In the genomic region with DNA sequence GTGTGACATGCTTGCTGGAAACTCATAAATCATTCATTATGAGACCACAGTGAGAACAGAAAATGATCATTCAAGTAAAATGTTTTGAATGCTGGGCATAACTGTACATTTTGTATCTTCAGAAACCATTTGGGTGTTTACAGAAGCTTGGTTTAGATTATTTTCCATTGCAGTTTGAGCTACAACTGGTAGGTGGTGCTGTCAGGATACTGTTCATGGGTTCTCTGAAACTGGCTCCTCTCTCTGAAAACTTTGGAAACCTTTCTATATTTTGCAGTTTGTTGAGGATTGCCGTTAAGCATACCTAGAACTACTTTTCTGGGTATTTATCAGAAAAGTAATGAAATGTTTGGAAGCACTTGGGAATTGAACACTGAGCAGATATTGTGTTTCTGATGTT, we compare ENCODE assay signal across 14 mouse cellular contexts. TPM values are rescaled to one million over a fixed set of nuclear protein-coding genes. Genes with fewer than 3 reads are reported as not detected.
DNase-seq lines count a peak whose midpoint lies in the region; ATAC-seq and TF ChIP-seq lines count a peak whose summit lies in the region.
"Had no signal": no experiment of that assay in that cellular context is flagged by ENCODE, and none has a peak within 500 bp of the region (broad histone marks: within the 10 kb centered on the region; RNA-seq: fewer than 3 reads in every experiment).

No protein-coding gene starts in this region.

- no peak for ATAC-seq in kidney, embryonic 14.5 days (ENCODE audit: low FRiP score, low TSS enrichment)
- ATAC-seq in midbrain, postnatal 0 days (ENCODE audit: low FRiP score), result no peak

- H3K36me3 ChIP-seq in kidney, adult 2 months (ENCODE audit: control insufficient read depth, insufficient read depth, low read length), result no peaks in the 10 kb centered on the region
- H3K36me3 ChIP-seq in kidney, embryonic 14.5 days (ENCODE audit: control insufficient read depth, insufficient read depth, low read length), result no peaks in the 10 kb centered on the region
- H3K36me3 ChIP-seq in midbrain, postnatal 0 days (ENCODE audit: insufficient read depth, low read length), result peaks cover 3% of the 10 kb centered on the region; the same call in 1 of the 2 replicates
- H3K36me3 ChIP-seq in midbrain, embryonic 10.5 days, result no peaks in the 10 kb centered on the region
- H3K36me3 ChIP-seq: forebrain, embryonic 10.5 days; heart, embryonic 12.5 days had no signal

- no peak overlapping the region for H3K27ac ChIP-seq in kidney, adult 2 months (ENCODE audit: insufficient read depth, low read depth, low read length)
- no peak overlapping the region for H3K27ac ChIP-seq in kidney, embryonic 14.5 days (ENCODE audit: low read depth, low read length)
- H3K27ac ChIP-seq in midbrain, postnatal 0 days (ENCODE audit: low read depth, low read length), result no peak overlapping the region
- H3K27ac ChIP-seq in midbrain, embryonic 10.5 days (replicated peaks), result no peak overlapping the region
- H3K27ac ChIP-seq: forebrain, embryonic 10.5 days had no signal

- peak; percentile 3 for DNase-seq in adrenal gland, postnatal 14 days
- DNase-seq in adrenal gland, postnatal 25 days, result no peak
- peak; percentile 17 for DNase-seq in kidney, adult 2 months
- peak; percentile 19 for DNase-seq in midbrain, postnatal 0 days (ENCODE audit: low spot score)
- no peak for DNase-seq in midbrain, embryonic 10.5 days (ENCODE audit: low spot score)
- DNase-seq in skeletal muscle tissue, adult 2 months (ENCODE audit: low read depth, low spot score), result peak; percentile 18
- no peak for DNase-seq in spleen, adult 18-20 months
- DNase-seq: cerebellum, adult 11 months; kidney, adult 11 months had no signal

- H3K4me2 ChIP-seq in kidney, embryonic 14.5 days (replicated peaks; ENCODE audit: low read depth, low read length), result no peak overlapping the region
- H3K4me2 ChIP-seq in midbrain, postnatal 0 days (ENCODE audit: low read depth, low read length, poor library complexity, severe bottlenecking), result no peak overlapping the region
- H3K4me2 ChIP-seq: heart, embryonic 12.5 days; midbrain, embryonic 11.5 days had no signal

- no peaks in the 10 kb centered on the region for H3K9me3 ChIP-seq in kidney, embryonic 14.5 days (ENCODE audit: control insufficient read depth, low read length)
- H3K9me3 ChIP-seq in midbrain, postnatal 0 days (ENCODE audit: low read length), result no peaks in the 10 kb centered on the region
- H3K9me3 ChIP-seq in midbrain, embryonic 10.5 days (replicated peaks), result no peaks in the 10 kb centered on the region
- H3K9me3 ChIP-seq: forebrain, embryonic 10.5 days; heart, embryonic 12.5 days had no signal

- H3K4me3 ChIP-seq in kidney, adult 2 months (ENCODE audit: insufficient read depth, low read depth, low read length), result no peak overlapping the region
- no peak overlapping the region for H3K4me3 ChIP-seq in kidney, embryonic 14.5 days (ENCODE audit: low read length)
- no peak overlapping the region for H3K4me3 ChIP-seq in midbrain, postnatal 0 days (ENCODE audit: low read depth, low read length)
- H3K4me3 ChIP-seq in midbrain, embryonic 10.5 days, result no peak overlapping the region
- H3K4me3 ChIP-seq: forebrain, embryonic 10.5 days; heart, embryonic 12.5 days had no signal

- no peaks in the 10 kb centered on the region for H3K27me3 ChIP-seq in kidney, adult 2 months (replicated peaks; ENCODE audit: control insufficient read depth, insufficient read depth, low read length)
- no peaks in the 10 kb centered on the region for H3K27me3 ChIP-seq in kidney, embryonic 14.5 days (ENCODE audit: control insufficient read depth, insufficient read depth, low read length)
- H3K27me3 ChIP-seq in midbrain, postnatal 0 days (ENCODE audit: insufficient read depth, low read length), result no peaks in the 10 kb centered on the region
- H3K27me3 ChIP-seq in midbrain, embryonic 10.5 days (ENCODE audit: low read depth, poor library complexity, severe bottlenecking), result no peaks in the 10 kb centered on the region
- H3K27me3 ChIP-seq: heart, embryonic 12.5 days had no signal

- no peak overlapping the region for H3K9ac ChIP-seq in kidney, embryonic 14.5 days (ENCODE audit: low read depth, low read length)
- no peak overlapping the region for H3K9ac ChIP-seq in midbrain, postnatal 0 days (replicated peaks; ENCODE audit: low read length, poor library complexity, severe bottlenecking)
- H3K9ac ChIP-seq: heart, embryonic 12.5 days had no signal

- no peaks in the 10 kb centered on the region for H3K4me1 ChIP-seq in kidney, adult 2 months (ENCODE audit: control insufficient read depth, insufficient read depth, low read length)
- H3K4me1 ChIP-seq in kidney, embryonic 14.5 days (ENCODE audit: control insufficient read depth, insufficient read depth, low read length), result no peaks in the 10 kb centered on the region
- H3K4me1 ChIP-seq in midbrain, postnatal 0 days (ENCODE audit: insufficient read depth, low read length), result no peaks in the 10 kb centered on the region
- H3K4me1 ChIP-seq in midbrain, embryonic 10.5 days, result no peaks in the 10 kb centered on the region
- H3K4me1 ChIP-seq: forebrain, embryonic 10.5 days; heart, embryonic 12.5 days had no signal

- no peak for TF ChIP-seq POLR2A in kidney, adult 2 months (IDR thresholded peaks at IDR 0.05; ENCODE audit: low read depth, low read length)

- peak; percentile 13; the same call in 1 of the 2 replicates for TF ChIP-seq CTCF in kidney, adult 2 months (conservative IDR thresholded peaks at IDR 0.05; ENCODE audit: insufficient read depth, insufficient read length, low read depth, low read length)
- peak; percentile 55 for TF ChIP-seq CTCF in midbrain, postnatal 0 days (IDR thresholded peaks at IDR 0.05)

- WGBS in kidney, adult 2 months, result 25% methylated on average over 1 of the region's 1 CpGs
- WGBS in kidney, embryonic 14.5 days, result 35% methylated on average over 1 of the region's 1 CpGs
- WGBS in midbrain, postnatal 0 days, result 63% methylated on average over 1 of the region's 1 CpGs
- WGBS in midbrain, embryonic 10.5 days, result 71% methylated on average over 1 of the region's 1 CpGs

RNA-seq across cellular contexts. Expression of gene Meox2, which starts 31.0 kb away (rescaled TPM):
- 8.6 and 13.1 TPM in 2 replicates for total RNA-seq in adrenal gland, postnatal 14 days (2021)
- total RNA-seq in adrenal gland, postnatal 25 days (2021), result 0.90 and 1.6 TPM in 2 replicates
- polyA plus RNA-seq in kidney, adult 2 months (2012; rRNA removed), result 0.88 and 1.0 TPM in 2 replicates
- 13.6 and 16.6 TPM in 2 replicates for polyA plus RNA-seq in kidney, embryonic 14.5 days (2014; fragmentation: Nextera tagmentation; extraction: Ambion mirVana)
- 0.11 and 0.28 TPM in 2 replicates for total RNA-seq in midbrain, postnatal 0 days (2014; rRNA removed)
- 0.09 and 0.20 TPM in 2 replicates for polyA plus RNA-seq in midbrain, postnatal 0 days (2015; fragmentation: Nextera tagmentation; extraction: Ambion mirVana)
- polyA plus RNA-seq in midbrain, embryonic 10.5 days (2016; fragmentation: Nextera tagmentation; extraction: Ambion mirVana), result 0.91 and 0.95 TPM in 2 replicates
- total RNA-seq: neutrophil, adult 5-6 weeks had no signal

Comparison
In these comparisons a context has a peak if more than half of its experiments do, and no peak if none do; other contexts are left out.
1. DNase-seq: peak in adrenal gland, postnatal 14 days (single experiment), kidney, adult 2 months (single experiment), midbrain, postnatal 0 days (single experiment) and skeletal muscle tissue, adult 2 months (single experiment); none in adrenal gland, postnatal 25 days (single experiment), midbrain, embryonic 10.5 days (single experiment) and spleen, adult 18-20 months (0 of 2).